Mouse (Mus musculus): ENCODE results near the gene Gpld1.

Gpld1 gene

DNA sequence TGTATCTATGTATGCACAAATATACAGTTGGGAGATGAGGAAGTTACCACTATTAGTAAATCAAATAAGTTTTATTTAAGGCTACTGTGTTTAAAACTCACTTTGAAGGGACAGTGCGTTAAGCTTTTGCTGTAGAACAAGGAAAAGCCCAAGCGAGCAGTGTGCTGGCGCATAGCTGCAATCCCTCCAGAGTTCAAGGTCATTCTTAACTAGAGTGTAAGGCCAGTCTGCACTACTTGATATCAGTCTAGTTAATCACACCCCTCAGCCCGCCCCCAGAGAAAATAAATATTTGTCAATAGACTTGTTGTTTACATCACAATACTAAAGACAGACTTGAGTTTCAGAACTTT is 77.6 kb downstream of the Gpld1 start:
- DNase-seq (ENCODE audit: low read depth, low spot score) = no peak

DNA sequence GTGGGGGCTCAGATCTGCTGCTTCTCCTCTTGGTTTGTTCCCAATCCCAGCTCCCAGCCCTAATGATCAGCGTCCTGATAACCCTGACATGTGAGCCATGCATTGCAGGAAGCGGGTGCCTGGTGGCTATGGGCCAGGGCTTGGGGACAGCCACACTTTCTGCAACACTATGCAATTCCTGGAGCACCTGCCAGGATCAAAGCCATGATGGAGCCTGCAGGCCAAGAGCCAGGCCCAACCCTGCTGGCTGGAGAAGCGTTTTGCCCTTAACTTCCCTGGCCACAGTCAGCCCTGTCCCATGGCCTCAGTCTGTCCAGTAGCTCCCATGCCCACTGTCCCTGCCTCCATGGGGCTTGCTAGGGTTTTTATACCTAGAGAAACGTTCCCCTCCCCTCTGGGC is 79.4 kb downstream of the Gpld1 start:
- DNase-seq (ENCODE audit: low read depth, low spot score) = no peak

DNA sequence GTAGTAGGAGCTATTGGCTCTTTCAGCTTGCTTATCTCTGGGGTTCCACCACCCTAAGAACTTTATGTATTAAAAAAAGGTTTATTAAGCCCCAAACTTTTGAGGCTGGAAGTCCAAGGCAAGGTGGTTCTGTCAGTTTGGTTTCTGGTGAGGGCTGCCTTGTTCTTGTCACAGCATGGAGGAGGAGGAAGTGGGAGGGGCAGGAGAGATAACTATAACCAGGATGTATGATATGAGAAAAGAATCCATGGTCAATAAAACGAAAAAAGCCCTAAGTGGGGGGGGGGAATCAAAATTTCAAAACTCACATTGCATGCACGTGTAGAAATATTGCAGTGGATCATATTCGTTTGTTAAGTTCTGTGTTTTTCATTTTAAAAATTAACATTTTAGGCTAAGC is 80.2 kb downstream of the Gpld1 start:
- no peak for DNase-seq (ENCODE audit: low read depth, low spot score)

DNA sequence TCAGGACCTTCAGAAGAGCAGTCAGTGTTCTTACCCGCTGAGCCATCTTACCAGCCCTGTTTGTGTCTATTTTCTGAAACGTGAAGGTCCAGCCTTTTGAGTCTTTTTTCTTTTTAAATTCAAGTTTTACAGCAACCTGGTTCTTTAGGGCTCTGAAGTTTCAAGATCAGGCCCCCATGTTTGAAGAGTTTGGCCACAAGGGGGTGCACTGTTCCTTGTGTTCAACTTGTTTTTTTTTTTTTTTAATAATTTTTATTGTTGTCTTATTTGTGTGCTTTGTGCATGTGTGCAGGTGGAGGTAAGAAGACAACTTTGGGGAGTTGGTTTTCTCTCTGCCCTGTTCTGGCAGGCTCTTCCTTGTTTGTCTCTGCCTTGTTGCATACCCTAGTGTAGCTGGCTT is 81.7 kb downstream of the Gpld1 start:
- DNase-seq (ENCODE audit: low read depth, low spot score) = peak; percentile 33

DNA sequence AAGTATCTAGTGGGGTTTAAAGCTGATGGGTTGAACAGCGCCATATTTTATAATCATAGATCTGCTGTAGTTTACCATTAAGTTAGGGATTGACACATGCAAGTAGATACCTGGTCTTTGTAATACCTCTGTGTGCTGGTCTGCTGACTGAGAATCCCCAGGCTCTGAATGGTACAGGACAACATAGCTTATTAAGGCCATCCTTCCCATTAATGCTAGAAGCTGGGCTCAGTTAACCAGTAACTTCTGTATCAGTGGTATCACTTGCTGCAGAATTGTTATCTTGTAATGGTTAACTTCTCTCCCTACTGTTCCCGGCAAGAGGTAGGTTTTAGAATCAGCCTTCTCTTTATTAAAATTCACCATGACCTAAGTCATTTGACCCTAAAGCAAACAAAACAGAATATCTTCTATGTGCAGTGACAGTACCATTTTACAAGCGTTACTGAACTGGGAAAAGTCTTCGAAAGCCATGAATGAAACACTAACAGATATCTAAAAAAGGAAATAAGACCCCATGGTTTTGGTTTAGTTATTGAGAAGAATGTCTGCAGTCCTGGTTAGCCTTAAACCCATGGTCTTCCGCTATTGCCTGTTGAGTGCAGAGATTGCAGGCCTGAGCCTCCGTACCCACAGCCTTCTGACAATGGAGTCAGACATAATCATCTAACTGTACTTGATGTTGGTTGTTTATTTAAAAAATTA is 83.6 kb downstream of the Gpld1 start:
- DNase-seq (ENCODE audit: low read depth, low spot score) = no peak

DNA sequence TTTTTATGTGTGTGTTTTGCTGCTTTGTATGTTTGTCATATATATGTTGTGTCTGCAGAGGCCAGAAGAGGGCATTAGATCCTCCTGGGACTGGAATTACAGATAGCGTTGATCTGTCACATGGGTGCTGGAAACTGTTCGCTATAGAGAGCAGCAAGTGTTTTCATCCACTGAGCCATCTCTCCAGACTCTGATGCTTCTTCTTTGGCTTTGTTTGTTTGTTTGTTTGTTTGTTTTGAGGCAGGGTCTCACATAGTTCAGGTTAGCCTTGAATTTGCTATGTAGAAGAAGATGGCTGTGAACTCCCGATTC is 84.1 kb downstream of the Gpld1 start:
- peak; percentile 16 for DNase-seq (ENCODE audit: low read depth, low spot score)

DNA sequence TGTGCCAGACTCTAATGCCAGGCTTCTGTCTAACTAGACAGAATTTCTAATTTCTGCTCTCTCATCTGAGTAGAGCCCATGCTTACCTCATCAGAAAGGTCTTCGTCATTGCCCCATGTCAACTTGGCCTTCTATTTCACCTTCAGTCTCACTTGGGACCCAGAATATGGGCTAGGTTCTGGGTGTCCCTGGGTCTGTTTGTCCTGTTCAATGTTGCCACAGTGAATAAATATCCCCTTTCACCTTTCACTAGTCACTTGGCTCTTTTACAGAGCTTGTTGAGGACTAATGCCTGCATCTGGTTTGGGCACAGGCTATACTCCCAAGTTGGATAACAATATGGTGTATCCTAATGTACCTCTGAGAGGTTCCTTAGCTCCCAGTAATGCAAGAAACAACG is 96.5 kb downstream of the Gpld1 start:
- DNase-seq (ENCODE audit: low read depth, low spot score) = no peak

Data from ES-CJ7 (cell line).